In the genomic region with DNA sequence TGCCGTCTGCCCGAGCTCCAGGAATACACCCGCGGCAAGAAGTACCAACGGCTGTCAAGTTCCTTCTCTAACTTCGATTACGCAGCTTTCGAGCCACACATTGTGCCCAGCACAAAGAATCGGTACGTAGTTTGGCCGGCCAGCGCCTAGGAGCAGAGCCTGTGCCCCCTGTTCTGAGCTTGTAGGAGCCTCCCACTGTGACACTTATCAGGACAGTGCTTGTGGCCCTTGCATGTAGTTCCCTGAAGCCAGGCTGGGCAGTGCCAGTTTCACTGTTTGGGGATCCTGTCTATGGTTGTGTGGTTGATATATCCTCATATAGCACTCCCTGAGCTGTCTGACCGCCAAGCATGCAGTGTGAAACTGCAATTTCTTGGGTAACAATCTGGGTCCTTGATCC, we compare ENCODE assay signal across 7 mouse cellular contexts. TPM values are rescaled to one million over a fixed set of nuclear protein-coding genes. Genes with fewer than 3 reads are reported as not detected.
A peak's percentile ranks its signal among the peaks of the same experiment; 100 is the strongest.
DNase-seq lines count a peak whose midpoint lies in the region; ATAC-seq and TF ChIP-seq lines count a peak whose summit lies in the region.

No protein-coding gene starts in this region.

- H3K4me1 ChIP-seq in spleen, adult 2 months (ENCODE audit: control insufficient read depth, insufficient read depth, insufficient read length): peaks cover 12% of the 10 kb centered on the region; the same call in 1 of the 2 replicates
- H3K4me1 ChIP-seq in forebrain, embryonic 12.5 days: peaks cover 42% of the 10 kb centered on the region
- H3K4me1 ChIP-seq in liver, embryonic 12.5 days: peaks cover 65% of the 10 kb centered on the region
- peaks cover 28% of the 10 kb centered on the region for H3K4me1 ChIP-seq in stomach, embryonic 15.5 days

- H3K4me2 ChIP-seq in forebrain, embryonic 12.5 days: peak overlapping the region; percentile 95
- H3K4me2 ChIP-seq in liver, embryonic 12.5 days: peak overlapping the region; percentile 95
- H3K4me2 ChIP-seq in stomach, embryonic 15.5 days: peak overlapping the region; percentile 95

- H3K9me3 ChIP-seq in forebrain, embryonic 12.5 days: no peaks in the 10 kb centered on the region
- no peaks in the 10 kb centered on the region for H3K9me3 ChIP-seq in liver, embryonic 12.5 days (replicated peaks)
- H3K9me3 ChIP-seq in stomach, embryonic 15.5 days: no peaks in the 10 kb centered on the region

- TF ChIP-seq CTCF in spleen, adult 2 months (IDR thresholded peaks at IDR 0.05; ENCODE audit: extremely low read depth, insufficient read depth, insufficient read length, insufficient replicate concordance): no peak

- 2% methylated on average over 13 of the region's 13 CpGs for WGBS in spleen, adult 2 months
- WGBS in forebrain, embryonic 12.5 days: 3% methylated on average over 13 of the region's 13 CpGs
- 2% methylated on average over 13 of the region's 13 CpGs for WGBS in liver, embryonic 12.5 days (ENCODE audit: insufficient replicate concordance)
- 2% methylated on average over 13 of the region's 13 CpGs for WGBS in stomach, embryonic 15.5 days

- H3K4me3 ChIP-seq in spleen, adult 2 months (ENCODE audit: extremely low read depth, insufficient read depth, insufficient read length): peak overlapping the region; percentile 77
- peak overlapping the region; percentile 73 for H3K4me3 ChIP-seq in forebrain, embryonic 12.5 days (replicated peaks)
- H3K4me3 ChIP-seq in liver, embryonic 12.5 days: peak overlapping the region; percentile 82
- peak overlapping the region; percentile 74 for H3K4me3 ChIP-seq in stomach, embryonic 15.5 days (replicated peaks)

- H3K27me3 ChIP-seq in spleen, adult 2 months (ENCODE audit: control insufficient read depth, insufficient read depth, low read length): no peaks in the 10 kb centered on the region
- H3K27me3 ChIP-seq in forebrain, embryonic 12.5 days: no peaks in the 10 kb centered on the region
- H3K27me3 ChIP-seq in liver, embryonic 12.5 days (replicated peaks): no peaks in the 10 kb centered on the region
- no peaks in the 10 kb centered on the region for H3K27me3 ChIP-seq in stomach, embryonic 15.5 days (replicated peaks)

- H3K36me3 ChIP-seq in spleen, adult 2 months (ENCODE audit: control insufficient read depth, insufficient read depth, low read length): peaks cover 40% of the 10 kb centered on the region
- peaks cover 67% of the 10 kb centered on the region for H3K36me3 ChIP-seq in forebrain, embryonic 12.5 days (replicated peaks)
- peaks cover 78% of the 10 kb centered on the region for H3K36me3 ChIP-seq in liver, embryonic 12.5 days
- peaks cover 62% of the 10 kb centered on the region for H3K36me3 ChIP-seq in stomach, embryonic 15.5 days

- no peak for TF ChIP-seq POLR2A in spleen, adult 2 months (IDR thresholded peaks at IDR 0.05; ENCODE audit: low read depth, low read length)

- peak overlapping the region; percentile 68; the same call in 1 of the 2 replicates for H3K27ac ChIP-seq in spleen, adult 2 months (ENCODE audit: insufficient read depth, low read length)
- peak overlapping the region; percentile 73; the same call in 1 of the 2 replicates for H3K27ac ChIP-seq in forebrain, embryonic 12.5 days
- peak overlapping the region; percentile 82 for H3K27ac ChIP-seq in liver, embryonic 12.5 days
- H3K27ac ChIP-seq in stomach, embryonic 15.5 days: peak overlapping the region; percentile 77

- no peak for ATAC-seq in forebrain, embryonic 12.5 days (ENCODE audit: low FRiP score)
- ATAC-seq in liver, embryonic 12.5 days: peak; percentile 54
- 0 out of 2 replicates have a peak, but pooled peaks have one; percentile 5 for ATAC-seq in stomach, embryonic 15.5 days (ENCODE audit: insufficient read depth, low FRiP score, low read depth)

- H3K9ac ChIP-seq in forebrain, embryonic 12.5 days: peak overlapping the region; percentile 74
- H3K9ac ChIP-seq in liver, embryonic 12.5 days: peak overlapping the region; percentile 86
- H3K9ac ChIP-seq in stomach, embryonic 15.5 days: peak overlapping the region; percentile 55

- DNase-seq in spleen, adult 2 months (ENCODE audit: low read depth in 1 of 2, low spot score in 2 of 2): no peak
- DNase-seq in spleen, adult 12 weeks (ENCODE audit: low spot score): no peak
- no peak for DNase-seq in layer of hippocampus, adult 9-10 months (ENCODE audit: low spot score)
- DNase-seq in testis, postnatal 10 days (ENCODE audit: low spot score): no peak

RNA-seq across cellular contexts. Expression of a gene that starts 0.4 kb away (rescaled TPM):
- 35.5 and 43.5 TPM in 2 replicates for polyA plus RNA-seq in spleen, adult 2 months (2012; rRNA removed)
- polyA plus RNA-seq in forebrain, embryonic 12.5 days (2016; fragmentation: Nextera tagmentation; extraction: Ambion mirVana): 51.2 and 54.4 TPM in 2 replicates
- polyA plus RNA-seq in liver, embryonic 12.5 days (2016; fragmentation: Nextera tagmentation; extraction: Ambion mirVana): 41.6 and 42.5 TPM in 2 replicates
- 62.1 and 65.7 TPM in 2 replicates for polyA plus RNA-seq in stomach, embryonic 15.5 days (2015; fragmentation: Nextera tagmentation; extraction: Ambion mirVana)

RNA-seq across cellular contexts. Expression of a gene that starts 0.6 kb away (rescaled TPM):
- polyA plus RNA-seq in spleen, adult 2 months (2012; rRNA removed): 19.1 and 19.6 TPM in 2 replicates
- polyA plus RNA-seq in forebrain, embryonic 12.5 days (2016; fragmentation: Nextera tagmentation; extraction: Ambion mirVana): 49.6 and 50.9 TPM in 2 replicates
- 46.3 and 48.1 TPM in 2 replicates for polyA plus RNA-seq in liver, embryonic 12.5 days (2016; fragmentation: Nextera tagmentation; extraction: Ambion mirVana)
- 40.4 and 40.8 TPM in 2 replicates for polyA plus RNA-seq in stomach, embryonic 15.5 days (2015; fragmentation: Nextera tagmentation; extraction: Ambion mirVana)

RNA-seq across cellular contexts. Expression of a gene that starts 6.2 kb away (rescaled TPM):
- polyA plus RNA-seq in spleen, adult 2 months (2012; rRNA removed): 496 and 521 TPM in 2 replicates
- 560 and 566 TPM in 2 replicates for polyA plus RNA-seq in forebrain, embryonic 12.5 days (2016; fragmentation: Nextera tagmentation; extraction: Ambion mirVana)
- 560 and 587 TPM in 2 replicates for polyA plus RNA-seq in liver, embryonic 12.5 days (2016; fragmentation: Nextera tagmentation; extraction: Ambion mirVana)
- 494 and 609 TPM in 2 replicates for polyA plus RNA-seq in stomach, embryonic 15.5 days (2015; fragmentation: Nextera tagmentation; extraction: Ambion mirVana)

RNA-seq across cellular contexts. Expression of a gene that starts 6.3 kb away (rescaled TPM):
- polyA plus RNA-seq in spleen, adult 2 months (2012; rRNA removed): 17.7 and 18.6 TPM in 2 replicates
- polyA plus RNA-seq in forebrain, embryonic 12.5 days (2016; fragmentation: Nextera tagmentation; extraction: Ambion mirVana): 139 and 144 TPM in 2 replicates
- 30.0 and 32.1 TPM in 2 replicates for polyA plus RNA-seq in liver, embryonic 12.5 days (2016; fragmentation: Nextera tagmentation; extraction: Ambion mirVana)
- polyA plus RNA-seq in stomach, embryonic 15.5 days (2015; fragmentation: Nextera tagmentation; extraction: Ambion mirVana): 40.3 and 45.7 TPM in 2 replicates

RNA-seq across cellular contexts. Expression of a gene that starts 14.1 kb away (rescaled TPM):
- 11.4 and 11.7 TPM in 2 replicates for polyA plus RNA-seq in spleen, adult 2 months (2012; rRNA removed)
- polyA plus RNA-seq in forebrain, embryonic 12.5 days (2016; fragmentation: Nextera tagmentation; extraction: Ambion mirVana): 28.8 and 29.5 TPM in 2 replicates
- polyA plus RNA-seq in liver, embryonic 12.5 days (2016; fragmentation: Nextera tagmentation; extraction: Ambion mirVana): 21.6 and 23.8 TPM in 2 replicates
- 24.9 and 25.2 TPM in 2 replicates for polyA plus RNA-seq in stomach, embryonic 15.5 days (2015; fragmentation: Nextera tagmentation; extraction: Ambion mirVana)
